Mouse (Mus musculus) megakaryocyte-erythroid progenitor cell, adult 5-6 weeks (primary cell): ENCODE data around the gene Hoxb9. TPM values are rescaled to one million over a fixed set of nuclear protein-coding genes. Genes with fewer than 3 reads are reported as not detected.
A peak's percentile ranks its signal among the peaks of the same experiment; 100 is the strongest.

Experiments used
- ATAC-seq: replicated peaks from 2 replicates; pipeline ENCODE4 v1.8.0; 2016; ENCODE audit warnings: mild to moderate bottlenecking, inconsistent platforms; ENCODE audit not compliant: severe bottlenecking, poor library complexity, low FRiP score, low TSS enrichment
- total RNA-seq, 2 experiments: library from RNA; stranded (forward) in 1 of 2; stranded (reverse) in 1 of 2; fragments of 200-1000, 215-1000 nt in 1 of 2; fragments of >200 nt in 1 of 2; fragmentation: Nextera tagmentation in 1 of 2; gene quantifications; 2 replicates each; pipeline ENCODE4 v1.2.3; 2014 to 2017

Gene Hoxb9
- total RNA-seq, 2 experiments from 2014 or later: not detected

DNA sequence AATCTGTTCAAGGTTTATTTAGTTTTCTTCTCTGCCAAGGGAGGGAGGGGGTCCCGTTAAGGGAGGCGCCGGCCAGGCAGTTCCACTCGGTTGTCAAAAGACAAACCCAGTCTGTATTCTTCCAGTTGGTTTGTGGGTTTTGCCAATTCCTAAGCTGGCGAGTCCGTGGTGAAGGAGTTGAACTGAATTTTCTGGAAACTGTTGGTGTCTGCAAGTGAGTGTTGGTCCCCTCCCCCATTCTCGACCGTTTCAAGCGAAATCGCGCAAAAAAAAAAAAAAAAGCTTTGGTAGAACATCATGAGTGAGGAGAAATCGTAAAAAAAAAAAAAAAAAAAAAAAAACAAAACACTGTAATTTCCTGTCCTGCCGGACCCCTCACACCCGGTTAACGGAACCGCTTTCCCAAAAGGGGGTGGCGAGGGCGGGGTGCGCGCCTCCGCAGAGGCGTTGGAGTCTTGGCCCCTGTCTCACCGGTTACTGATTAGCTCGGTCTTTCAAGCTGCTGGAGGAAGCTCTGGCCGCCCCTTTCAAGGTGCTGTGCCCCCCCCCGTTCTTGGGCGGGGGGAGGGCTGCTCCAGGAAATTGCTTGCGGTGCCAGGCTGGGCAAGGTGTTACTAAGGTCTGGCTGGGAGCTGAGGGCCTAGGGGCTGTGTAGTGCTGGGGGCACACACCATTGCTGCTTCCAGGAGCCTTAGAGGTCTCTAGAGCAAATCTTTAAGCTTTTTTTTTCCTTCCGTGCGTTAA lies 24.0 kb downstream of the Hoxb9 start:
- no peak for ATAC-seq

GRCm38 (mm10) chr11:96296997-96297396 lies 25.7 kb downstream of the Hoxb9 start:
- ATAC-seq: no peak

GRCm38 (mm10) chr11:96297428-96297827 lies 26.2 kb downstream of the Hoxb9 start:
- no peak for ATAC-seq

GRCm38 (mm10) chr11:96297968-96298635 lies 26.8 kb downstream of the Hoxb9 start:
- ATAC-seq: no peak

DNA sequence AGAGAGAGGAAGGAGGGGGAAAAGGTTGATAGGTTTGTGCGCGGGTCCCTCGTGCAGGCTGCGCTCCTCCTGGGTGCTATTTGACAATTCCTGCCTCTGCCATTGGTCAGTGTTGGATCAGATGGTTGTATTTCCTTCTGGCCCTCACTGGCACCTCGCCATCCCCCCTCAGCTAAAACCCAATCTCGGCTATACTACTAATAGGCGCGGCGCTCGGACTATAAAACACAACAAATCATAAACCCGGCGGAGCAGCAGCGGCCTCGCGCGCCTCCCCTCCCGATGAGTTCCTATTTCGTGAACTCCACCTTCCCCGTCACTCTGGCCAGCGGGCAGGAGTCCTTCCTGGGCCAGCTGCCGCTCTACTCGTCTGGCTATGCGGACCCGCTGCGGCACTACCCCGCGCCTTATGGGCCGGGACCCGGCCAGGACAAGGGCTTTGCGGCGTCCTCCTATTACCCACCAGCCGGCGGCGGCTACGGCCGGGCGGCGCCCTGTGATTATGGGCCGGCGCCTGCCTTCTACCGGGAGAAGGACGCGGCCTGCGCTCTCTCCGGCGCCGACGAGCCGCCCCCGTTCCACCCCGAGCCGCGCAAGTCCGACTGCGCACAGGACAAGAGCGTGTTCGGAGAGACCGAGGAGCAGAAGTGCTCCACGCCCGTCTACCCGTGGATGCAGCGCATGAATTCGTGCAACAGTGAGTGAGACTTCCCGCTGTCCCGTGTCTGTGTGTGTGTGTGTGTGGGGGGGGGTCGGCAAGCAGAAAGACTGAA lies 27.8 kb downstream of the Hoxb9 start:
- no peak for ATAC-seq

- ATAC-seq: no peak
Observed at GRCm38 (mm10) chr11:96299781-96300180, 28.5 kb downstream of the Hoxb9 start.

DNA sequence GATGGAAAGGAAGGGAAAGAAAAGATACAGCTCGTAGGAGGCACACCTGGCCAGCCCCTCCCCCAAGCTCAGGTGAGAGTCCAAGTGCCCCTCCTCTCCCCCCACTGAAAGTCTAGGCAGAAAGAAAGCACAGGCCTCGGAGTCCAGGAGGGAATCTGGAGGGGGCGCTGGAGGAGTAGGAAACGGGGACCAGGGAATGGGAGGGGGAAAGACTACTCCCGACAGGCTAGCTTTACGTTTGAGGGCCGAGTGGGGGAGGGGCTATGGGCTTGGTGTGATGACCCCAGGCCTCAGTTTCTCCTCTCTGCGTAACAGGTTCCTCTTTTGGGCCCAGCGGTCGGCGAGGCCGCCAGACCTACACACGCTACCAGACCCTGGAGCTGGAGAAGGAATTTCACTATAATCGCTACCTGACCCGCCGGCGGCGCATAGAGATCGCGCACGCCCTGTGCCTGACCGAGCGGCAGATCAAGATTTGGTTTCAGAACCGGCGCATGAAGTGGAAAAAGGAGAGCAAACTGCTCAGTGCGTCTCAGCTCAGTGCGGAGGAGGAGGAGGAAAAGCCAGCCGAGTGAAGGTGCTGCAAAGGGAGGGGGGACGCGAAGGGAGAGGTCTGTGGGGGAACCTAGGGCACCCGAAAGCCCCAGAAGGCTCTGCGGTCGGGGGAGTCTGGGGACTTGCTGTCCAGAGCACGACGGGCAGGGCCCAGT lies 29.3 kb downstream of the Hoxb9 start:
- no peak for ATAC-seq

- no peak for ATAC-seq
Observed at GRCm38 (mm10) chr11:96301064-96301431, 29.8 kb downstream of the Hoxb9 start.

GRCm38 (mm10) chr11:96301837-96302236 lies 30.6 kb downstream of the Hoxb9 start:
- ATAC-seq: no peak

- no peak for ATAC-seq
Observed at GRCm38 (mm10) chr11:96302381-96303150, 31.3 kb downstream of the Hoxb9 start.

- ATAC-seq: peak; percentile 59; the same call in 1 of the 2 replicates
Observed at GRCm38 (mm10) chr11:96303151-96304099, 32.2 kb downstream of the Hoxb9 start, which contains the start of gene Hoxb5. Gene Hoxb5, plus strand, starts transcription at chr11:96303336.

DNA sequence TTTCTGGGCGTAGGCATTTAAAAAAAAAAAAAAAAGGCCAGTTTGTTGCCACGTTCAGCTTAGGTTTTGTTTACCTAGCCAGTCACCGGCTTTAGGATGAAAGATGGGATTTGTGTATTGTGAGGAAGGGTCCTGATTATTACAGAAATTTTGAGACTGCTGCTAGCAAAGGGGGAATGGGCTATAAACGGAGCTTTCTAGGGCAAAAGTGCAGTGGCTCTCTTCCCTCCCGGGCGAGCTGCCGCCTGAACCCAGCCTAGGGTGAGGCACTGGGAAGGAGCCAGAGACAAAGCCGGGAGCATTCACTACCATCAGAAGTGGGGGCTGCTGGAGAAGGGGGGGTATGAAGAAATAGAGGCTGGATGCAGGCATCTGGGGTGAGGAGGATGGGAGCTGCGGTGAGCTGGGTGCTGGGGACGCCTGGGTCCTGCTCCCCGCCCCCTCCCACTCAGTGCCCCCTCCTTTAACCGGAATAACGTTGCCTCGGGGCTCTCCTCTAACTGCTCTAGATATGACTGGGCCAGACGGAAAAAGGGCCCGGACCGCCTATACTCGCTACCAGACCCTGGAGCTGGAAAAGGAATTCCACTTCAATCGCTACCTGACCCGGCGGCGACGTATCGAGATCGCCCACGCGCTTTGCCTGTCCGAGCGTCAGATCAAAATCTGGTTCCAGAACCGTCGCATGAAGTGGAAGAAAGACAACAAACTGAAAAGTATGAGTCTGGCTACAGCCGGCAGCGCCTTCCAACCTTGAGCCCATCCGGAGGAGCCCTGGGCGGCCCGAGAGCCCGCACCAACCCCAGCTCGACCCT lies 33.3 kb downstream of the Hoxb9 start:
- ATAC-seq: no peak

DNA sequence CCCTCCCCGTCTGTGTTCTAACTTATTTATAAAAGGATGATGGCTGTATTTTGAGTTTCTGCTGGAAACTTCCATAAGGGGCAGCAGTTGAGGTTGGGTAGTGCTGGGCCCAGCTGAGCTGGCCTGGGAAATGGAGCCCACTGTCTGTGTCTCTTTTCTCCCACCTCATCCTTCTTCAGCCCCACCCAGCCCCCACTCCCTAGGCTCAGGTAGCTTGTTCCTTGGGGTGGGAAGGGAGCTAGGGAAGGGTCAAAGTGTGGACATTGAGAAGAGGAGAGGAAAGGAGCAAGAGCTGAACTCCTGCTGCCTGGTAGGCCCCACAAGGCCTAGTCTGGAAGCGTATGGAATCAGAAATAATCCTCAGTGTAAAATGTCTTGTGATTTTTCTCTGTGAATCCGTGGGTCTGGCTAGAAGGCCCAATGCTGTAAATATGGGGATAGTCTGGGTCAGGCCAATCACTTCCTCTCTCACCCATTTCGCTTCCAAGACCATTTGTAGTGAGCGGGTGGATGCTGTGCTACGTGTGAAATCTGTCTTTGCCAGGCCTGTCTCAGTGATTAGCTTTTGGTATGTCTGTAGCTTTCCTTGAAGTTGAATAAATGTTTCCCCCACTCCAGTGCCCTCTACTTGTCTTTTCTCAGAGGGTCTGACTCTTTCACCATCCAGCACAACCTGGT lies 34.4 kb downstream of the Hoxb9 start:
- no peak for ATAC-seq

DNA sequence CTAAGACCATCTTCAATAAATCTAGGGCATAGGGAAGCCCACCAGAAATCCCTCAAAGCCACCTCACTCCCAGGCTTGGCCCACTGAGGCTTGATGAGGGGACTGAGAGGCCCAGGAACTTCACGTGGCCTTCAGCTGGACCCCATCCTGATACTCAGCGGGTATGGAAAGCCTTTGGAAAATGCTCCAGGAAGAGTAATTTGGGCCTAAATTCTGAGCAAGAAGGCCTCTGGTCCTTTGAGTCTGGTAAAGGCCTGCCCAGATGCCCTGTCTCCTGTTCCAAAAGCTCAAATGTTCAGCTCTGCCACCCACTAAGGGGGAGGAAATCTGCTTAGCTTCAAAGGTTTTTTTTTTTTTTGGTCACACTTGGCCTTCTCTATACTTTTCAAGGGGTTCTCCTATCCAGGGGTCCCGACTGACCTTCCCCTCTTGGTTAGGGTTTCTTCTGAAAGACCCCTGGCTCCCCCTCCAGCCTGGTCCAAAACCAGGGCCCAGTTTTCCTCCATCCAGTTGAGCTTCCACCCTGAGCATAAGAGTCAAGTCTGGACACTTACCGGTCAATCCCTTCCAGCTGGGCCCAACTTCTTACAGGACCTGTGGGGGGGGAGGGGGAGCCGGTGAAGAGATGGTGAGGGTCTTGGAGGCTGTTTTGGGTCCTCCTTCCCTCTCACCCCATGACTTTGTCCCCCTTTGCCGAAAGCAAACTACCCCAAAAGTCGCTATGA lies 35.1 kb downstream of the Hoxb9 start:
- ATAC-seq: no peak

DNA sequence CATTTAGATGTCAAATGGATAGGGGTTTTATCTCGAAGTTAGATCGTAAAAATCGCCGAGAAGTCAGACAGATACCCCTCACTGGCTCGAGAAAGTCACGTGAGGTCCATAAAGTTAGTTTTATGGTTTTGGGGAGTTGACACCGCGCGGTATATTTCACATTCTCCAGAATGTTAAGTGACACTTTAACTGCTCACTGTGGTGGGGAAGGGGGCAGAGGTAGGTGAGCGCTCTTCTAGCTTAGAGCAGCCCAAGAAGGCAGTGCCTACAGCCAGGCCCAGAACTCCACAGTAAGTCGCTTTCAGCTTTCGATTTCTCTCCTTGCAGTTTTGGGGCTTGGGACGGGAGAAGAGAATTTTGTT lies 35.6 kb downstream of the Hoxb9 start:
- ATAC-seq: no peak

- ATAC-seq: no peak
Observed at GRCm38 (mm10) chr11:96308763-96309162, 37.5 kb downstream of the Hoxb9 start.
